Mouse (Mus musculus) heart, adult 2 months (tissue): Measurements from ENCODE around the gene Rpl39l. TPM values are rescaled to one million over a fixed set of nuclear protein-coding genes. Genes with fewer than 3 reads are reported as not detected.

Experiments used
- DNase-seq, 2 experiments: peaks; one replicate each; pipeline ENCODE4 v3.0.0; 2021
- H3K27ac ChIP-seq: fragments of 200-600 bp; 2 replicates; pipeline ENCODE4 v1.8.1; 2022
- H3K27me3 ChIP-seq: fragments of 200-500 bp; 2 replicates; pipeline ENCODE4 v1.6.1; 2012; ENCODE audit warnings: mild to moderate bottlenecking, low read length, inconsistent platforms, mixed read lengths; ENCODE audit not compliant: control insufficient read depth, insufficient read depth
- H3K36me3 ChIP-seq: fragments of 200-500 bp; 2 replicates; pipeline ENCODE4 v1.6.1; 2012; ENCODE audit warnings: low read length, inconsistent platforms; ENCODE audit not compliant: control insufficient read depth, insufficient read depth
- H3K4me1 ChIP-seq: fragments of 200-500 bp; 2 replicates; pipeline ENCODE4 v1.6.1; 2011; ENCODE audit warnings: low read length; ENCODE audit not compliant: control insufficient read depth, insufficient read depth
- H3K4me3 ChIP-seq: fragments of 200-600 bp; 2 replicates; pipeline ENCODE4 v1.8.1; 2022
- H3K79me2 ChIP-seq: fragments of 200-500 bp; replicated peaks from 2 replicates; pipeline ENCODE4 v1.6.1; 2012; ENCODE audit warnings: mild to moderate bottlenecking, inconsistent platforms, low read length, moderate library complexity, mixed read lengths; ENCODE audit not compliant: control insufficient read depth, insufficient read depth
- H3K9ac ChIP-seq: fragments of 200-500 bp; 2 replicates; pipeline ENCODE4 v1.6.1; 2012; ENCODE audit warnings: low read depth, mild to moderate bottlenecking, control low read depth, inconsistent platforms, low read length, mixed read lengths
- CTCF ChIP-seq: fragments of 200-600 bp; IDR thresholded peaks from 2 replicates; pipeline ENCODE4 v1.8.1; 2022; ENCODE audit warnings: antibody characterized with exemption, mild to moderate bottlenecking, moderate library complexity
- EP300 ChIP-seq: fragments of 200-500 bp; IDR thresholded peaks from 2 replicates; pipeline ENCODE4 v1.6.1; 2011; ENCODE audit warnings: low read depth, low read length, control low read depth; ENCODE audit not compliant: insufficient read depth
- POLR2A ChIP-seq: fragments of 200-500 bp; IDR thresholded peaks from 2 replicates; pipeline ENCODE4 v1.6.1; 2011; ENCODE audit warnings: mild to moderate bottlenecking, low read depth, low read length, control low read depth; ENCODE audit not compliant: insufficient read depth
- WGBS: fragments of 180-500 bp; shearing (Covaris S2); methylation state at CpG from one replicate; pipeline ENCODE4 v1.1.7; 2018; 5-methylcytosine and 5-hydroxymethylcytosine counted together
- intact Hi-C: fragments of 180-260 bp; cut with DNase I; formaldehyde crosslinking; loops from one replicate; pipeline ENCODE4 v1.15.1; 2025
- long read RNA-seq: library from polyadenylated mRNA; stranded (forward); transcript quantifications from one replicate; pipeline ENCODE4 v2.0.0, GENCODE M21; 2021
- polyA plus RNA-seq: library from polyadenylated mRNA; depleted of rRNA; stranded (reverse); fragments of >200 nt; gene quantifications from 2 replicates; pipeline ENCODE4 v1.2.3, GENCODE M21; 2012; rRNA removed
- total RNA-seq, 2 experiments: library from RNA; stranded (reverse); gene quantifications; 2 replicates each; pipeline ENCODE4 v1.2.3; 2021

Gene Rpl39l
- total RNA-seq (not detected), polyA plus RNA-seq (0.23 and 0.47 TPM in 2 replicates)
- long read RNA-seq = 0 reads

DNA sequence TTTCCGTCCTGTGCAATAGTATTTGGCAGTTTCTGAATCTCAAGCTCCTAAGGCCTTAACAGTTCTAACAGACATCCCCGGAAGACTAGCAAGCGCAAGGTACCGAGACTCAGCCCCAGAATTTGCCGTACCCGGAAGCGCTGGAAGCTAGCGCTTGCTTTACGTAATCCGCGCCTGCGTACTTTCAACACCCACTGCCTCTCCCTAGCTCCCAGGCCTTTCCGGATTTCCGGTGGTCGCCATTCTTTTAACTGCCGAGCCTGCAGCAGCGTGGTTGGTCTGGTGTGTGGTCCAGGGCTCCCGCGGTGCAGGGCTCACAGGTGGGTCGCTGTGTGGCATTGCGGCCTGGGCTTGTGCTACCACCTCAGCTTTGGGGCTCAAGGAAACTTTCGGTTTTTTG lies at the start of gene Rpl39l:
Gene Rpl39l, plus strand, starts transcription at position 222 of the 400 bp plus-strand sequence.
- intact Hi-C loops = no loop called here

GRCm38 (mm10) chr16:10127586-10127985 lies 42.4 kb upstream of the Rpl39l start:
- TF ChIP-seq EP300 (no peak), CTCF (no peak), POLR2A (no peak)
- intact Hi-C loops = no loop called here
- Histone ChIP-seq H3K27ac (no peak overlapping the region), H3K4me1 (no peaks in the 10 kb centered on the region), H3K4me3 (no peak overlapping the region), H3K79me2 (no peaks in the 10 kb centered on the region), H3K36me3 (no peaks in the 10 kb centered on the region), H3K27me3 (no peaks in the 10 kb centered on the region), H3K9ac (no peak overlapping the region)
- no peak for DNase-seq
- 90% methylated on average over 1 of the region's 1 CpGs for WGBS

More for the DNA sequence above, at the start of gene Rpl39l:
- no peak within 1 kb of the TSS for H3K9ac ChIP-seq
- H3K4me3 ChIP-seq = no peak within 1 kb of the TSS
- no peak within 1 kb of the TSS for H3K27ac ChIP-seq
- no peak for DNase-seq
- H3K36me3 ChIP-seq = no peaks in the 10 kb centered on the region
- TF ChIP-seq POLR2A (no peak), CTCF (no peak), EP300 (no peak)
- no peaks in the 10 kb centered on the region for H3K27me3 ChIP-seq
- H3K79me2 ChIP-seq = no peaks in the 10 kb centered on the region
- WGBS = 79% methylated on average over 22 of the region's 22 CpGs
- no peaks in the 10 kb centered on the region for H3K4me1 ChIP-seq

DNA sequence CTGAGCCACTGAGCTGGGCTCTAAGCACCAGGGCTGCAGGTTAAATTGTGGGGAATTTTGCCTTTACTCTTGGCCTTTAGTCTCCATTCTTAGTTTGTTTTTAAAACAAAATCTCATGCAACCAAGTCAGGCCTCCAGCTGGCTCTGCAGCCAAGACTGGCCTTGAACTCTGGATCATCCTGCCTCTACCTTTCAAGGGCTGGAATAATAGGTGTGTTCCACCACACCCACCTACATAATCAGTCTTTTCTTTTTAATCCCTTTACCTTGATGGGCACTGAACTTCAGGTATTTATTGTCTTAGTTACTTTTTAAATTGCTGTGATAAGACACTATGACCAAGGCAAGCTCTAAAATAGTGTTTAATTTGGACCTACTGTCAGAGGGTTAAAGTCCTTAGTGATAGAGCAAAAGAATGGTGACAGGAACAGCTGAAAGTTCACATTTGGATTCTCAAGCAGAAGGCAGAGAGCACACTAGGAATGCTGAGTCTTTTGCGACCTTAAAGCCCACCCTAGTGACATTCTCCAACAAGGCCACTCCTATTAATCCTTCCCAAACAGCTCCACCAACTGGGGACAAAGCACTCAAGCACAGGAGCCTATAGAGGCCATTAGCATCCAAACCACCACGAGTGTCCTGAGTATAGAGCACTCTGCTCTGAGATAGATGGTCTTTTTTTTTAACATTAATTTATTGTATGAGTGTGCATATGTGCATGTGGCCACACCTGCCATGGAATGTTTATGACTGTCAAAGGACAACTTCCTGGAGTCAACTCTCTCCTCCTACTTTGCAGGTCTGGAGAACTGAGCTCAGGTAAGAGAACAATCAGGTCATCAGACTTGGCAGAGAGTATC lies 40.7 kb upstream of the Rpl39l start:
- Histone ChIP-seq H3K36me3 (no peaks in the 10 kb centered on the region), H3K27me3 (no peaks in the 10 kb centered on the region), H3K9ac (no peak overlapping the region), H3K4me3 (no peak overlapping the region), H3K79me2 (no peaks in the 10 kb centered on the region), H3K27ac (no peak overlapping the region), H3K4me1 (no peaks in the 10 kb centered on the region)
- TF ChIP-seq CTCF = no peak
- no peak for TF ChIP-seq POLR2A
- TF ChIP-seq EP300 = no peak
- 58% methylated on average over 2 of the region's 2 CpGs for WGBS
- intact Hi-C loops = no loop called here
- DNase-seq = no peak

GRCm38 (mm10) chr16:10143166-10143565 lies 26.9 kb upstream of the Rpl39l start:
- Histone ChIP-seq H3K27me3 (no peaks in the 10 kb centered on the region), H3K27ac (no peak overlapping the region), H3K4me3 (no peak overlapping the region), H3K4me1 (no peaks in the 10 kb centered on the region), H3K79me2 (no peaks in the 10 kb centered on the region), H3K9ac (no peak overlapping the region), H3K36me3 (no peaks in the 10 kb centered on the region)
- TF ChIP-seq EP300 (no peak), POLR2A (no peak), CTCF (no peak)
- DNase-seq = no peak
- WGBS = 33% methylated on average over 2 of the region's 2 CpGs
- intact Hi-C loops = no loop called here

DNA sequence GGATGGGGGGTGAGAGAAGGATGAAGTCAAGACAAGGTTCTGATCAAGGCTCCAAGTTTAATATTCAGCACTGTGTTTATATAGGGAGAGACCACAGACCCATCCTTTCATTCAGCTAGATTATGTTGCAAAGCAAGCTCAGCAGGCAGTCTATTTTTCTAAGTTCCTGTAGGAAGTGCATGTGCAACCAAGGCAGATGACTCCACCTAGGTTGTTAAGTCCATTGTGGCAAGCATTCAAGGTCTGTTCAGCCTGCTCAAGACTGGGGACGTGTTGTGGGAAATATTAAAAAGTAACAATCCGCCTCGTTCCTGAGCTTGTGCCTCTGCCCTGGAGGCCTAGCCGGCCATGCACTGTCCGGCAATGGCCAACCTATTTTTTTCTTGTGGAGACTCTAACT lies 22.6 kb upstream of the Rpl39l start:
- H3K4me1 ChIP-seq = no peaks in the 10 kb centered on the region
- no peak for TF ChIP-seq CTCF
- no peak for TF ChIP-seq POLR2A
- H3K27ac ChIP-seq = no peak overlapping the region
- H3K4me3 ChIP-seq = no peak overlapping the region
- H3K9ac ChIP-seq = no peak overlapping the region
- no peaks in the 10 kb centered on the region for H3K27me3 ChIP-seq
- WGBS = 84% methylated on average over 5 of the region's 5 CpGs
- H3K36me3 ChIP-seq = no peaks in the 10 kb centered on the region
- no peaks in the 10 kb centered on the region for H3K79me2 ChIP-seq
- DNase-seq = no peak
- intact Hi-C loops = no loop called here

- intact Hi-C loops = no loop called here
- no peak for TF ChIP-seq POLR2A
- Histone ChIP-seq H3K27ac (no peak overlapping the region), H3K4me3 (no peak overlapping the region), H3K36me3 (no peaks in the 10 kb centered on the region), H3K79me2 (no peaks in the 10 kb centered on the region), H3K27me3 (no peaks in the 10 kb centered on the region), H3K9ac (no peak overlapping the region), H3K4me1 (no peaks in the 10 kb centered on the region)
- WGBS = 77% methylated on average over 8 of the region's 8 CpGs
- no peak for DNase-seq
Observed at GRCm38 (mm10) chr16:10169123-10169905, 712 bp upstream of the Rpl39l start.
